Mouse (Mus musculus) bone marrow macrophage, adult 2 months (primary cell): ENCODE results near the gene Ptprm.

Source experiments
- CTCF ChIP-seq: IDR thresholded peaks from 2 replicates; pipeline ENCODE4 v1.5.1; 2012; ENCODE audit warnings: low read depth, mild to moderate bottlenecking, low read length, moderate library complexity
- POLR2A ChIP-seq: IDR thresholded peaks from 2 replicates; pipeline ENCODE4 v1.6.1; 2012; ENCODE audit warnings: mild to moderate bottlenecking, low read depth, low read length, borderline replicate concordance

- TF ChIP-seq POLR2A: no peak
- no peak for TF ChIP-seq CTCF
Measured at GRCm38 (mm10) chr17:66769365-66770363, 584.6 kb downstream of the Ptprm start.
